Mouse (Mus musculus) lung, embryonic 16.5 days (tissue): ENCODE measurements around the gene Apln. TPM values are rescaled to one million over a fixed set of nuclear protein-coding genes. Genes with fewer than 3 reads are reported as not detected.

Source experiments
- ATAC-seq: fragments of 200-750 bp; cut with Nextera tagmentation; 2 replicates; pipeline ENCODE4 v1.8.0; 2017; ENCODE audit warnings: low read depth, mild to moderate bottlenecking, moderate library complexity
- H3K27ac ChIP-seq: fragments of 300-500 bp; sonication (generic); 2 replicates; pipeline ENCODE4 v1.5.1; 2014; ENCODE audit warnings: mild to moderate bottlenecking, control low read depth, low read length
- H3K27me3 ChIP-seq: fragments of 300-500 bp; sonication (generic); 2 replicates; pipeline ENCODE4 v1.6.1; 2014; ENCODE audit warnings: low read depth, low read length, mixed read lengths; ENCODE audit not compliant: control insufficient read depth, insufficient read depth
- H3K36me3 ChIP-seq: fragments of 300-500 bp; sonication (generic); 2 replicates; pipeline ENCODE4 v1.6.1; 2014; ENCODE audit warnings: low read length; ENCODE audit not compliant: control insufficient read depth, insufficient read depth
- H3K4me1 ChIP-seq: fragments of 300-500 bp; sonication (generic); replicated peaks from 2 replicates; pipeline ENCODE4 v1.6.1; 2014; ENCODE audit warnings: low read length, mixed read lengths; ENCODE audit not compliant: control insufficient read depth, insufficient read depth
- H3K4me2 ChIP-seq: fragments of 300-500 bp; sonication (generic); 2 replicates; pipeline ENCODE4 v1.6.1; 2014; ENCODE audit warnings: low read depth, low read length, control low read depth
- H3K4me3 ChIP-seq: fragments of 300-500 bp; sonication (generic); 2 replicates; pipeline ENCODE4 v1.5.1; 2014; ENCODE audit warnings: mild to moderate bottlenecking, low read length, control low read depth
- H3K9ac ChIP-seq: fragments of 300-500 bp; sonication (generic); 2 replicates; pipeline ENCODE4 v1.6.1; 2014; ENCODE audit warnings: low read length, control low read depth
- H3K9me3 ChIP-seq: fragments of 300-500 bp; sonication (generic); 2 replicates; pipeline ENCODE4 v1.6.1; 2016; ENCODE audit warnings: low read length; ENCODE audit not compliant: control insufficient read depth
- WGBS: fragments of 180-500 bp; shearing (Covaris S2); extraction: QIAGEN DNeasy Blood & Tissue Kit; methylation state at CpG from one replicate; pipeline ENCODE4 v1.1.7; 2014; 5-methylcytosine and 5-hydroxymethylcytosine counted together
- polyA plus RNA-seq: library from polyadenylated mRNA; unstranded; fragments of >200 nt; fragmentation: Nextera tagmentation; extraction: Ambion mirVana; gene quantifications from 2 replicates; pipeline ENCODE4 v1.2.1, GENCODE M21; 2015

Gene Apln
- polyA plus RNA-seq, result 9.8 and 12.4 TPM in 2 replicates

DNA sequence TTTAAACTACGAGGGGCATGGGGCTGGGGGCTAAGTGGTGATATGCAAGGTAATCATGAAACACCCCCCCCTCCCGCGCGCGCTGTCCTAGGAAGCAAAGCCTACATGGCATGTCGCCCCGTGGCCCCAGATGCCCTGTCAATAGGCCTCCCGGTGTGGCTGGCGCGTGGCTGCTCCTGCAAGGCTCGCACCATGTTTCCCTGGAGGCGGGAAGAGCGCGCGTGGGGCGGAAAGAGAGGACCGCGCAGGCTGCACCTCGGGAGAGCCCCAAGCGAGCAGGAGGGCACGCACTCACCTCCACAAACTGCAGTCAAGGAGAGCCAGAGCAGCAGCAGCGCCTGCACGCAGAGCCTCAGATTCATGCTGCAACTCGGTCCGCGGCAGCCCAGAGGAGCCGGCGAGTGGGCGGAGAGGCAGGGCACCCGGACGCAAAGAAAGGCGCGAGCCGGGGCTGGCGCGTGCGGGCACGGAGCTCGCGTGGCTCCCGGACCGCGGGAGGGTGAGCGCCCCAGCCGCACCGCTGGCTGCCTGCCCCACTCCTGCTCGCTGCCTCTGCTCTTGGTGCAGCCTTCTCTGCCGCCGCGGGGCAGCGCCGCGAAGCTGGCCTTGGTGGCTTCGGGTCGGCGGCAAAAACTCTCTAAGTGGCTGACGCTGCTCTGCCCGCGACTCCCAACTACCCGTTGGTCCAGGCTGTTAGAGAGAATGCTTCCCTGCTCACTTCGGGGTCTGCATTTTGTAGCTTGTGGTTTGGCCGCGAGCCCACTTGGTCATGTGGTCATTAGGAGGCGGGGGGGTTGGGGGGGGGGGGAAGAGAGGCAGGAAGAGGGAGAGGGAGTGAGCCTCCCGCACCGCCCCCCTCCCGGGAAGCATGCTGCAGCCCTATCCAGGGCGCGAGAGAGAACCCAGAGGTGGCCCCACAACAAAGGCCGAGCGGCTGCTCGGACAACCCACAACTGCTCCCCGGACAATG, at the start of gene Apln:
TSS of gene Apln (minus strand) at position 710 of the 970 bp plus-strand sequence.
- Histone ChIP-seq H3K9ac (peak within 1 kb of the TSS; percentile 61), H3K4me3 (peak within 1 kb of the TSS; percentile 55), H3K4me2 (peak within 1 kb of the TSS; percentile 73), H3K27me3 (peaks cover 3% of the 10 kb centered on the region; the same call in 1 of the 2 replicates), H3K4me1 (no peaks in the 10 kb centered on the region), H3K27ac (peak within 1 kb of the TSS; percentile 55), H3K9me3 (no peaks in the 10 kb centered on the region), H3K36me3 (no peaks in the 10 kb centered on the region)
- WGBS, result 12% methylated on average over 57 of the region's 73 CpGs
- peak; percentile 81 for ATAC-seq

DNA sequence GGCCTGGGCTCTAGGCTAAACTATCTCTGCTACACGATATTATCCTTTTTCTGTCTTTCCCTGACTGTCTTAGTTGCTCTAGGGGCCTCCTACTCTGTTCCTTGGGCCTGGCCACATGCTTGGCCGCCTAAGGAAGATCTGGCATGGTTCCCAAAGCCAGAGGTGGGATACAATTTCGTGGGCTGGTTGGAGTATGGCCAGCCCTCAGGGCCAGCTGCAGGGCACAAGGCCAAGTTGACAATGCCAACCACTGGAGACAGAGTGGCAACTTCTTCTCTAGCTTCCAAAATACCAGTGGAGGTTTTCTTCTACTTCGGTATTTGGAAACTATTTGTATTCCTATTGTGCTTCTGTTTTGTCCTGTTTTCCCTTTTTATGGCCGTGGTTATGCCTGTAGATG, 47.7 kb upstream of the Apln start:
- no peak for ATAC-seq
- no peak overlapping the region for H3K9ac ChIP-seq
- H3K4me3 ChIP-seq, result no peak overlapping the region
- H3K27ac ChIP-seq, result no peak overlapping the region
- no peaks in the 10 kb centered on the region for H3K4me1 ChIP-seq
- H3K9me3 ChIP-seq, result no peaks in the 10 kb centered on the region
- H3K27me3 ChIP-seq, result no peaks in the 10 kb centered on the region
- 45% methylated on average over 5 of the region's 5 CpGs for WGBS
- H3K4me2 ChIP-seq, result no peak overlapping the region
- no peaks in the 10 kb centered on the region for H3K36me3 ChIP-seq

DNA sequence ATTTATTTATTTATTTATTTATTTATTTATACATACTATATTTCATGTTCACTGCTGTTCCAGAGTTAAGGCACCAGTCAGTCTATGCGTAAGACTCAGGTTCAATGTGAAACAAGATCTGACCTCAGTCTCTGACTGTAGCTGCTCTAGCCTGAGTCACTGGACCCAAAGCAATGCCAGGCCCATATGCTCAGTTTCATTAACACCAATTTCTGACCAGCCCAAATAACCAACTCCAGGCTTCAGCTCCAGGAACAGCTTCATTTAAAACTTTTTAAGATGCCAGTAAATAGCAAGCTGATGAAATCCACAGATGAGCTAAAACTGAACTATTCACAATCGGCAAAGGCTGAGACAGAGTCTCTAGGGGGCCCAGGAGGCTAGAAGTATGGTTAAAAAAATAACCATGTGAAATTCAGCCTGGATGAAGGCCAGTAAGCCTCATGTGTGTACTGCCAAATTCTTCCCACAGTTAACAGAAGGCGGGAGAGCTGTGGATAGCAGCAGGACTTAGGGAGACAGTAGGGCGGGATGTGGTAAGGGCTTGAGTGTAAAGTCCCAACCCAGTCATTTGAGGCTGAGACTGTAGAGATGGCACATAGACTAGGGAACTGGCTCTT, 42.3 kb upstream of the Apln start:
- no peaks in the 10 kb centered on the region for H3K27me3 ChIP-seq
- no peaks in the 10 kb centered on the region for H3K4me1 ChIP-seq
- no peaks in the 10 kb centered on the region for H3K36me3 ChIP-seq
- H3K9me3 ChIP-seq, result no peaks in the 10 kb centered on the region
- no peak overlapping the region for H3K4me2 ChIP-seq
- 62% methylated on average over 4 of the region's 4 CpGs for WGBS
- no peak overlapping the region for H3K4me3 ChIP-seq
- H3K27ac ChIP-seq, result no peak overlapping the region
- no peak overlapping the region for H3K9ac ChIP-seq
- ATAC-seq, result peak; percentile 67

DNA sequence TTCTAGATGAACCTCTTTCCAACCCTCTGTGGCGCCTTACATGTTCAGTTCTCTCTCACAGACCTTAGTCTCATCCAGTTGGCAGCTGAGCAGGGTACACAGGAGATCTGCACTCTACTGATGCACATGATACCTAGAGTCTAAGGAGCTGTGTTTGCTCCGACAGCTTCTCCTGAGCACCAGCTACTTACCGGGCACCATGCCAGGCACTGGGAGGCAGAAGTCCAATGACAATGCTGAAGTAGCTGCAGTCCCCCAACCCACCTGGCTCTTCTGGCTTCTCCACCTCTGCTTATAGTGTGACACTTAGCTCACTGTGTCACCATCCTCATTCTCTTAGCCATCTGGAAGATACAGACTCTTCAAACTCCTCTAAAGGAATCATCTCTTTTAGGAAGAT, 40.0 kb upstream of the Apln start:
- Histone ChIP-seq H3K9me3 (no peaks in the 10 kb centered on the region), H3K36me3 (no peaks in the 10 kb centered on the region), H3K27ac (no peak overlapping the region), H3K27me3 (no peaks in the 10 kb centered on the region), H3K9ac (no peak overlapping the region), H3K4me1 (no peaks in the 10 kb centered on the region), H3K4me3 (no peak overlapping the region), H3K4me2 (no peak overlapping the region)
- WGBS, result 72% methylated on average over 3 of the region's 3 CpGs
- no peak for ATAC-seq

DNA sequence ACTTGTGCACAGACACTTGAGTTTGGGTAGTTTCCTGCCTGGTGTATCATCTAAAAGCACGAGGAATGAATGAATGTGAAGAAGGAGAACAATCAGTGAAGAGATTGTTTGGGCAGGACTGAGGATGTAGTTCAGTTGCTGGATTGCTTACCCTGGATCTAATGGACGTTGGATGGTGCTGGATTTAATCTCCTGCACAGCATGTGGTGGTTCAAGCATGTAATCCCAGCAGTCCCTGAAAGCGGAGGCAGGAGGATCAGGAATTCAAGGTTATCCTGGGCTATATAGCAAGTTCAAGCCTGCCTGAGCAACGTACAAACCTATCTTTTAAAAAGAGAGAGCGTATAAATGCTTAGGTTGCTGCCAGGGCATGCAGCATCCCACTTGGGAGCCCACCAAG, 37.7 kb upstream of the Apln start:
- H3K4me2 ChIP-seq, result no peak overlapping the region
- H3K4me1 ChIP-seq, result no peaks in the 10 kb centered on the region
- H3K36me3 ChIP-seq, result no peaks in the 10 kb centered on the region
- WGBS, result 40% methylated on average over 5 of the region's 5 CpGs
- no peak for ATAC-seq
- H3K27me3 ChIP-seq, result no peaks in the 10 kb centered on the region
- no peaks in the 10 kb centered on the region for H3K9me3 ChIP-seq
- no peak overlapping the region for H3K9ac ChIP-seq
- H3K27ac ChIP-seq, result no peak overlapping the region
- H3K4me3 ChIP-seq, result no peak overlapping the region

DNA sequence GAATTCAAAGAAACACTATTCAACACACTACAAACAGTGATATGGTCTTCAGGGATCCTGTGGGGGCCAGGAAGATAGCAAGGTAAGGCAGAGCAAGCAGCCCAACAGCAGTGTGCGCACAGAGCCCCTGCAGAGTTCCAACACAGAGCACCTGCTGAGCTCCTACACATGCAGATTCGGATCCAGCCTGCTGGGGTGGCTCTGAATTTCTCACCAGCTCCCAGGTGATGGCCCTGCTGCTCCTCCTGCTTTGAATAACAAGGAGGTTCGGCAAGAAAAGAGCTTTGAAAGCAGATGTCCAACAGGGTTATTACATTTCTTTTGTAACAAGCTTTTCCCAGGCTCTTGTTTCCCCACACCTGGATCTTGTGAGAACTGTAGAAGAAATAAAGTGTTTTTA, 37.3 kb upstream of the Apln start:
- Histone ChIP-seq H3K27me3 (no peaks in the 10 kb centered on the region), H3K4me1 (no peaks in the 10 kb centered on the region), H3K9me3 (no peaks in the 10 kb centered on the region), H3K9ac (no peak overlapping the region), H3K36me3 (no peaks in the 10 kb centered on the region), H3K4me2 (no peak overlapping the region), H3K4me3 (no peak overlapping the region), H3K27ac (no peak overlapping the region)
- ATAC-seq, result no peak
- WGBS, result 28% methylated on average over 3 of the region's 3 CpGs

DNA sequence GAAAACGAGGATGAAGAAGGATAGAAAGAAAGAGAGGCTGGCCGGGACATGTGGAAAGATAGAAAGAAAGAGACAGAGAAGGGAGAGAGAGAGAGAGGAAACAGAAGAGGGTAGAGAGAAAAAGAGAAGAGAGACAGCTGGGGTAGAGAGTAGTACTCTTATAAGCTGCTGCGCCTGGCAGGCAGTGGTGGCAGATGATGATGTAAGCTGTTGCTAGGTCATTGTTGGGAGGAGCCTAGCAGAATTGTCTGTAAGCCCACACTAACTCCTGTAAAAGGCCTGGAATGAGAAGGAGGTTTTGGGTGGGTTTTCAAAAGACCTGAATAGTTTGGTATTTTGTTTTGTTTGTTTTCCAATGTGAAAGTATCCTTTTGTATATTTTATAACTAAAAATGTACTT, 32.2 kb upstream of the Apln start:
- no peaks in the 10 kb centered on the region for H3K27me3 ChIP-seq
- H3K4me2 ChIP-seq, result no peak overlapping the region
- H3K27ac ChIP-seq, result no peak overlapping the region
- ATAC-seq, result no peak
- H3K9ac ChIP-seq, result no peak overlapping the region
- H3K4me3 ChIP-seq, result no peak overlapping the region
- WGBS, result 69% methylated on average over 3 of the region's 3 CpGs
- H3K36me3 ChIP-seq, result no peaks in the 10 kb centered on the region
- no peaks in the 10 kb centered on the region for H3K4me1 ChIP-seq
- H3K9me3 ChIP-seq, result no peaks in the 10 kb centered on the region

DNA sequence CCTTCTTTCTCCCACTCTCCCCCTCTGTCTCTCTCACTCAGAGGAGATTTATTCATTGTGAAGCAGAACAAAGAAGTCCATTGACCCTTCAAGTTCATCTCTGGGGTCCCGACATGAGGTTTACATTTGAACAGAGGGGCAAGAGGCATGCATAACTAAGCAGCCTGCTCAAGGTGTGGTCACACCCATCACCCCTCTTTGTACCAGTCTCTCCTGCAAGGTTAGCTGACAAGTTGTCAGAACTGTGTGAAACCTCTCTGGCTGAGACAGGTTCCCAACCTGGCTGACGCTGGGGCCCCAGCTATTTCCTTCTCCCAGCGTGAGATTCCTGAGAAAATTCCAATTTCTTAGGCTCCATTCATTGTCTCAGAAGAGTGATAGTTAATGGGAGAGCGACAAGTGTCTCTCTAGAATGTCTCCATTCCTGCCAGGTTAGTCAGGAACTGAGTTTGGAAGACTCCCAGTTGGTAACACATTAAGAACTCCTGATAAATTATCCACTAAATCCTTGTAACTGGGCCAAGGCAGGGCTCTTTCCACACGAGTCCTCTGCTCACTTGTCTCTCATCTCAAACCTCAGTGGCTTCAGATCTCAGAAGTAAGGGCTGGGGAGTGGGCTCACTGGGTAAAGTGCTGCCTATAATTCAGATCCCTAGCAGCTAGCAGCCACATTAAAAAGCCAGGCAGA, 29.7 kb upstream of the Apln start:
- WGBS, result 32% methylated on average over 5 of the region's 5 CpGs
- Histone ChIP-seq H3K4me3 (no peak overlapping the region), H3K9ac (no peak overlapping the region), H3K27ac (no peak overlapping the region), H3K36me3 (no peaks in the 10 kb centered on the region), H3K4me2 (no peak overlapping the region), H3K27me3 (no peaks in the 10 kb centered on the region), H3K4me1 (no peaks in the 10 kb centered on the region), H3K9me3 (no peaks in the 10 kb centered on the region)
- ATAC-seq, result no peak

DNA sequence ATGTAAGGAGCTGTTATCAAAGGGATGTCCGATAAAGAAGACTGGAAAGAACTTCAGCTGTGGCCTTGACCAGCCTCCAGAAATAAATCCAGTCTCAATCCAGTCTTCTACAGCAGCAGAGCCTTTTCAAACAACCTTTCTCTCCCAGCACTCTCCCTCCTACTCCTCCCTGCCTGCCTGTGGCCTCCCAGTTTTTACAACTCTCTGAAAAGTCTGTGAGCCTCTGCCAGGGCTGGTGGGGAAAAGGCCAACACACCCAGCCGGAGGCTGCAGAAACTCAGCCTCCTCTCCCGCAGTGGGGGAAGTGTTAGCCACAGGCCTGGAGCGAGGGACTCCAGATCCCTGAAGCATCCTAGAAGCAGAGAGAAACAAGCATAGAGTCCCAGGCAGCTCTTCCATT, 27.8 kb upstream of the Apln start:
- WGBS, result 70% methylated on average over 4 of the region's 4 CpGs
- H3K4me2 ChIP-seq, result no peak overlapping the region
- no peak overlapping the region for H3K4me3 ChIP-seq
- H3K4me1 ChIP-seq, result no peaks in the 10 kb centered on the region
- ATAC-seq, result no peak
- H3K27ac ChIP-seq, result no peak overlapping the region
- no peak overlapping the region for H3K9ac ChIP-seq
- H3K36me3 ChIP-seq, result no peaks in the 10 kb centered on the region
- no peaks in the 10 kb centered on the region for H3K9me3 ChIP-seq
- H3K27me3 ChIP-seq, result no peaks in the 10 kb centered on the region
